Mouse (Mus musculus): ENCODE measurements at regions not wholly inside any gene's neighbourhood (a gene's known extent, or its start where the extent isn't known, plus 50 kb on each side); places are given as distances from the start of the nearest gene placed in this dataset. TPM values are rescaled to one million over a fixed set of nuclear protein-coding genes. Genes with fewer than 3 reads are reported as not detected.

GRCm38 (mm10) chr15:17569205-17569604, 840.6 kb downstream of the Cdh9 start:
- Histone ChIP-seq H3K36me3 (ENCODE audit: control insufficient read depth, insufficient read depth) (no peaks in the 10 kb centered on the region), H3K27ac (ENCODE audit: low read length) (no peak overlapping the region), H3K4me1 (replicated peaks; ENCODE audit: control insufficient read depth, insufficient read depth, low read length) (no peaks in the 10 kb centered on the region), H3K27me3 (replicated peaks; ENCODE audit: control insufficient read depth, insufficient read depth, low read length) (no peaks in the 10 kb centered on the region), H3K4me2 (ENCODE audit: low read length) (no peak overlapping the region), H3K9ac (replicated peaks; ENCODE audit: low read depth, low read length) (no peak overlapping the region), H3K4me3 (replicated peaks; ENCODE audit: low read length) (no peak overlapping the region), H3K9me3 (ENCODE audit: control insufficient read depth, low read length) (no peaks in the 10 kb centered on the region)
- peak; percentile 66 for ATAC-seq
- 62% methylated on average over 2 of the region's 2 CpGs for WGBS

GRCm38 (mm10) chr15:17588617-17589016, 860.1 kb downstream of the Cdh9 start:
- Histone ChIP-seq H3K4me1 (replicated peaks; ENCODE audit: control insufficient read depth, insufficient read depth, low read length) (no peaks in the 10 kb centered on the region), H3K9me3 (ENCODE audit: control insufficient read depth, low read length) (no peaks in the 10 kb centered on the region), H3K4me2 (ENCODE audit: low read length) (no peak overlapping the region), H3K4me3 (replicated peaks; ENCODE audit: low read length) (no peak overlapping the region), H3K9ac (replicated peaks; ENCODE audit: low read depth, low read length) (no peak overlapping the region), H3K27ac (ENCODE audit: low read length) (no peak overlapping the region), H3K27me3 (replicated peaks; ENCODE audit: control insufficient read depth, insufficient read depth, low read length) (no peaks in the 10 kb centered on the region), H3K36me3 (ENCODE audit: control insufficient read depth, insufficient read depth) (no peaks in the 10 kb centered on the region)
- WGBS = 72% methylated on average over 2 of the region's 2 CpGs
- peak; percentile 52 for ATAC-seq

- no peaks in the 10 kb centered on the region for H3K4me1 ChIP-seq (replicated peaks; ENCODE audit: control insufficient read depth, insufficient read depth, low read length)
- H3K27me3 ChIP-seq (replicated peaks; ENCODE audit: control insufficient read depth, insufficient read depth, low read length) = no peaks in the 10 kb centered on the region
- H3K27ac ChIP-seq (ENCODE audit: low read length) = no peak overlapping the region
- ATAC-seq = no peak
- no peak overlapping the region for H3K9ac ChIP-seq (replicated peaks; ENCODE audit: low read depth, low read length)
- WGBS = 65% methylated on average over 1 of the region's 1 CpGs
- H3K36me3 ChIP-seq (ENCODE audit: control insufficient read depth, insufficient read depth) = no peaks in the 10 kb centered on the region
- no peak overlapping the region for H3K4me2 ChIP-seq (ENCODE audit: low read length)
- no peak overlapping the region for H3K4me3 ChIP-seq (replicated peaks; ENCODE audit: low read length)
- no peaks in the 10 kb centered on the region for H3K9me3 ChIP-seq (ENCODE audit: control insufficient read depth, low read length)
Observed at GRCm38 (mm10) chr15:17604402-17604801, 875.8 kb downstream of the Cdh9 start.

- Histone ChIP-seq H3K4me1 (replicated peaks; ENCODE audit: control insufficient read depth, insufficient read depth, low read length) (no peaks in the 10 kb centered on the region), H3K4me3 (replicated peaks; ENCODE audit: low read length) (no peak overlapping the region), H3K4me2 (ENCODE audit: low read length) (no peak overlapping the region), H3K9me3 (ENCODE audit: control insufficient read depth, low read length) (no peaks in the 10 kb centered on the region), H3K36me3 (ENCODE audit: control insufficient read depth, insufficient read depth) (no peaks in the 10 kb centered on the region), H3K9ac (replicated peaks; ENCODE audit: low read depth, low read length) (no peak overlapping the region), H3K27me3 (replicated peaks; ENCODE audit: control insufficient read depth, insufficient read depth, low read length) (no peaks in the 10 kb centered on the region), H3K27ac (ENCODE audit: low read length) (no peak overlapping the region)
- WGBS = 91% methylated on average over 1 of the region's 1 CpGs
- ATAC-seq = no peak
Observed at GRCm38 (mm10) chr15:17614945-17615344, 886.4 kb downstream of the Cdh9 start.

- Histone ChIP-seq H3K27me3 (replicated peaks; ENCODE audit: control insufficient read depth, insufficient read depth, low read length) (no peaks in the 10 kb centered on the region), H3K27ac (ENCODE audit: low read length) (no peak overlapping the region), H3K36me3 (ENCODE audit: control insufficient read depth, insufficient read depth) (no peaks in the 10 kb centered on the region), H3K4me3 (replicated peaks; ENCODE audit: low read length) (no peak overlapping the region), H3K4me2 (ENCODE audit: low read length) (no peak overlapping the region), H3K9ac (replicated peaks; ENCODE audit: low read depth, low read length) (no peak overlapping the region), H3K9me3 (ENCODE audit: control insufficient read depth, low read length) (no peaks in the 10 kb centered on the region), H3K4me1 (replicated peaks; ENCODE audit: control insufficient read depth, insufficient read depth, low read length) (no peaks in the 10 kb centered on the region)
- no peak for ATAC-seq
- WGBS = 88% methylated on average over 4 of the region's 4 CpGs
Observed at GRCm38 (mm10) chr15:17641218-17641617, 912.7 kb downstream of the Cdh9 start.

Small RNA genes lying in the stretch of these regions (microRNA-seq; reads per million reads assigned to microRNA genes)
- not detected for gene Gm22032
